Mouse (Mus musculus) cortical plate, adult 2 months (tissue): ENCODE results near the gene Pknox2. TPM values are rescaled to one million over a fixed set of nuclear protein-coding genes. Genes with fewer than 3 reads are reported as not detected.
A peak's percentile ranks its signal among the peaks of the same experiment; 100 is the strongest.

Experiments used
- H3K27ac ChIP-seq: fragments of 200-500 bp; 2 replicates; pipeline ENCODE4 v1.5.1; 2012; ENCODE audit warnings: low read length, control low read depth, inconsistent platforms; ENCODE audit not compliant: insufficient read depth
- H3K4me1 ChIP-seq: fragments of 200-500 bp; 2 replicates; pipeline ENCODE4 v1.6.1; 2011; ENCODE audit warnings: low read length; ENCODE audit not compliant: control insufficient read depth, insufficient read depth
- H3K4me3 ChIP-seq: fragments of 200-500 bp; 2 replicates; pipeline ENCODE4 v1.5.1; 2011; ENCODE audit warnings: mild to moderate bottlenecking, low read length, control low read depth; ENCODE audit not compliant: insufficient read depth
- CTCF ChIP-seq: fragments of 200-500 bp; IDR thresholded peaks from 2 replicates; pipeline ENCODE4 v1.5.1; 2011; ENCODE audit warnings: mild to moderate bottlenecking, control low read depth, low read length; ENCODE audit not compliant: insufficient read depth; ENCODE audit errors: extremely low read depth
- POLR2A ChIP-seq: fragments of 200-500 bp; IDR thresholded peaks from 2 replicates; pipeline ENCODE4 v1.6.1; 2011; ENCODE audit warnings: mild to moderate bottlenecking, low read length, control low read depth; ENCODE audit not compliant: insufficient read depth; ENCODE audit errors: extremely low read depth
- polyA plus RNA-seq: library from polyadenylated mRNA; depleted of rRNA; stranded (reverse); fragments of >200 nt; gene quantifications from 2 replicates; pipeline ENCODE4 v1.2.3, GENCODE M21; 2012

Gene Pknox2
- polyA plus RNA-seq, 1 experiment = 80.9 TPM

DNA sequence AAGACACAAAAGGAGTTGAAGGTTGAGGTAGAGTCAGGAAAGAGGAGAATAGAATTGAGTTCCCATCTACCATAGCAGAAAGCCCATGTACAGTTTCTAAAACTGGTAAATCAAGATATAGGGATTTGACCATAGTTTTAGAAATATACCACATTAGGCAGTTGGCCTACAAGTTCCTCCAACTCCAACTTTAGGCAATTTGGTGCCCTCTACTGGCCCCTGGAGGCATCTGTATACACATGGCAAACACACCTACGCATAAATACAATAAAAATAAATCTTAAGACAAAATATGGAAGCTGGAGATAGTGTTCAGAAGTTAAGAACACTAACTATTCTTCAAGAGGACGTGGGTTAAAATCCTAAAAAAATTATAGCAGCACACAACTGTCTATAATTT, 19.7 kb upstream of the Pknox2 start:
- H3K27ac ChIP-seq = no peak overlapping the region
- no peak for TF ChIP-seq POLR2A
- TF ChIP-seq CTCF = 0 out of 2 replicates have a peak, but pooled peaks have one; percentile 14
- no peaks in the 10 kb centered on the region for H3K4me1 ChIP-seq
- no peak overlapping the region for H3K4me3 ChIP-seq

DNA sequence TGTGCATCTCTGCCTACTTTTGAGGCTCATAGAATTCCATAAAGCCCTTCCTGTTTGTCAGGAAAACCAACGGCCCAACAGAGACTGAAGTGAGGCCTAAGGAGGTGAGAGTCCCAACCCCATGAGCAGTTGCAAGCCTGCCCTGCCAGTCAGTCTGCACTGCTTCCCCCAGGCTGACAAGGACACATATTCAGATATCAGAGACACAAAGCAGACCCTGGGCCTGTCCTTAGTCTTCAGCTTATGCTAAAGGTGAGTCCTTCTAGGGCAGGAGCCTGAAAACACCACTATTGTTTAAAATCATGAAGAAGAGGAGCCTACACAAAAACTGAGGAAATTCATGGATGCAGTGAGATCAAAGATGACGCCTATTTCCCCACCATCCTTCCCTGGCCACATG, 13.5 kb upstream of the Pknox2 start:
- H3K27ac ChIP-seq = no peak overlapping the region
- H3K4me3 ChIP-seq = no peak overlapping the region
- no peak for TF ChIP-seq CTCF
- H3K4me1 ChIP-seq = no peaks in the 10 kb centered on the region

DNA sequence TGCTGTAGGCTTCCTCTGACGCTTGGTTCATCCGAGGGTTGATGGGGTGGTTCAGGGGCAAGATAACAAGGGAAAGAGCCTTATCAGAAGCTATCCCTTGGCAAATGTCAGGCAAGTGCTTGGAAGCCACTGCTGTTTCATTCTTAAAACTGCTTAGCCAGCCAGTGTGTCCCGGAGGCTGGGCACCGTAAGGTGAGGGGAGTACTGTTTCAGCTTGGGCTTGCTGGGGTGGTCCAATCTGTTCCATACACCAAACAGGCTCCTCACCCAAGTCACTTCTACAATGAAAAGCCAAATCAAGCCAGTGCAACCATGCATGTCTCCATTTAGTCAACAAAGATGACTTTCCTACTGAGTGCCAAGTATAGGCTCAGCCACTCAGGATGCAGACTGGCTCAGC, 679 bp upstream of the Pknox2 start:
- H3K27ac ChIP-seq = no peak overlapping the region
- no peak for TF ChIP-seq POLR2A
- TF ChIP-seq CTCF = no peak
- H3K4me3 ChIP-seq = no peak overlapping the region
- H3K4me1 ChIP-seq = no peaks in the 10 kb centered on the region; the same call in 1 of the 2 replicates

DNA sequence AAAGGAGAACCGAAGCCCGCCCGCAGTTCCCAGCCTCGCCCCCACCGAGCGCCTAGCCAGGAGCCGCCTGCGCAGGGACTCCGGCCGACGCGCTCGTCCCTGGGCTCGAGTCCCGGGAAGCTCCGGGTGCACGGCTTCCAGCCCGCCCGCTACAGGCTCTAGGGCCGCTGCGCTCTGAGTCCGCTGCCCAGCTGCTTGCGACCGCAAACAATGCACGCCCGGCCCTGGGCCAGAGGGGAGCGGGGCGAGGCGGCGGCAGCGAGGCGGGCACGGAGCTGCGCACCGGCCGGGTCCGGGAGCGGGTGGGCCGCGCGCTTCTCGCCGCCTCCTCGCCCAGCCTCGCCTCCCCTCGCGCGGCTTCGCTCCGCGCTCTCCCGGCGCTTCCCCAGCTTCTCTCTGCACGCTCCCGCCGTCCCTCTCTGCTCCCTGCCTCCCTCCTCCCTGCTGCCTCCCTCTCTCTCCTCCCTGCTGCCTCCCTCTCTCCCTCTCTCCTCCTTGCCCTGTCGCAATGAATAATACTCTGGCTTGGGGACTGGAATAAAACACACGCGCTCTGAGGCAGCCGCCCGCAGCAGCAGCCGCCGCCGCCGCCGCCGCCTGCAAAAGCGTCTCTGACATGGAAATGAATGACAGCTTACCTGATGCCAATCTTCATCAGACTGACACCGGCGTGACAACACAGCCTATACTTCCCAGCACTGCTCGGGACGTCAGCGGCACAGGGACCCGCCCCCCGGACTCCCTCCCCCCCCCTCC, 426 bp downstream of the Pknox2 start:
- no peak for TF ChIP-seq CTCF
- TF ChIP-seq POLR2A = peak; percentile 83
- Histone ChIP-seq H3K27ac (peak overlapping the region; percentile 98), H3K4me3 (peak overlapping the region; percentile 82), H3K4me1 (peaks cover 2% of the 10 kb centered on the region)

DNA sequence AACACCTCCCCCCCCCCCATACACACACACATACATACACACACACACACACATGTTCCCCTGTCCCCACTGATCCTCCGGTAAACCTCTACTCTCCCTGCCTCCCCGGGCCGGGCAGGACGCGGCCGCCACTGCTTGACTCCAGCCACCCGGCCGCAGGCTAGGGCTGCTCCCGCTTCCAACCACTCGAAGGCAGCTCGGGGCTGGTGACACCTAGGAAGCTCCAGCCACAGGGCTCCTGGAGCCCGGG, 929 bp downstream of the Pknox2 start:
- H3K4me3 ChIP-seq = peak overlapping the region; percentile 82
- peaks cover 5% of the 10 kb centered on the region for H3K4me1 ChIP-seq
- peak overlapping the region; percentile 98 for H3K27ac ChIP-seq
- TF ChIP-seq POLR2A = no peak
- no peak for TF ChIP-seq CTCF

DNA sequence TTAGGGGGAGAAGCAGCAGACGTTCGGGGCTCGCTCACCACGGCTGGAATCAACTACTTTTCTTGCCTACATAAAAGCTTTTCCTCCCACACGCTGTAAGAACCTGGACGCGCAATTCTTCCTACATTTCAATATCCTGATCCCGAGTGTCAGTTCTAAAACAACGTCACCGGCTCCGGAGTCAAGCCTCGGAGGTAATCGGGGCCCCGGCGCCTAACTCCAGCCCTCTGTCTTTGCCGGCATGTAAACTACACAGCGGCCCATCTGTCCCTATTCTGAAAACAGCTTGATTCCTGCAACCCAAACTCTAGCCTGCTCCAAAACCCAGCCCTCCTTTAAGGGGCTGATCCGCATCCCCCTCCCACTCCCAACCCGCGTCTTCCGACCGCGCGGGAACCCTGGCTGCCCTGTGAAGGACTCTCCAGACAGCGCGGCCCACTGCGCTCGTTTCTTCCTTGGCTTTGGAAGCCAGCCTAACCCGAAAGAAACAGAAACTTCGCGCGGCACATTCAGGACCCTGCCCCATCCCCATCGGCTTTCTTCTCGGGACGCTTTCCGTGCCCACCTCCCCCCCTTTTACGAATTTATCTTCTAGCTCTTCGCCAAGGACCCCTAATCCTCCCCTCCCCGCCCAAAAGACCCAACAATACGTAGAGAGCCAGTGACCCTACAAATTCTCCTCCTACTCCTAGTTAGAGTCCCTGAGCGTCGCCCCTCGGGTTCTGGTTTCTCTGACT, 1.4 kb downstream of the Pknox2 start:
- TF ChIP-seq CTCF (no peak), POLR2A (peak; percentile 31; the same call in 1 of the 2 replicates)
- peaks cover 8% of the 10 kb centered on the region for H3K4me1 ChIP-seq

DNA sequence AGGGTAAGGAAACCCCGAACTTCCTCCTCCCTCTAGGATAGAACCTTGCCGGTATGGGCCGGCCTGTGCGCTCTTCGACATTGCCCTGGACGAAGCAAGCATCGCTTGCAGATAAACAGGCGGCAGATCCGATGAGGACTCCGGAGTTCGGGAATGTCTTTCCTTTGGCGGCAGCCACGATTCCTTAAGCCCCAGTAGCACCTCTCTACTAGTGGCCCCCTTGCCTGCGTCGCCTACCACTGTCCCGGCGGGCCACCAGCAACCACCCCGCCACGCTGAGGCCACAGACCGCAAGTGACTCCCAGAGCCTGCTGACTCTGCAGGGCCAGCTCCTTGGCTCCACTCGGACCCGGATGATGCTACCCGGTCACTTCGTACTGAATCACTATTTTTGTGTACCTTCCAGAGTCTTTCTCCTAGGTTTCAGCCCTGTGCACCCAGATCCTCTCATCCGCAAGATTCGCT, 2.0 kb downstream of the Pknox2 start:
- peak overlapping the region; percentile 82 for H3K4me3 ChIP-seq
- peak overlapping the region; percentile 98 for H3K27ac ChIP-seq
- peaks cover 8% of the 10 kb centered on the region for H3K4me1 ChIP-seq
- TF ChIP-seq CTCF (no peak), POLR2A (peak; percentile 26; the same call in 1 of the 2 replicates)

More for the DNA sequence above, 1.4 kb downstream of the Pknox2 start:
- H3K4me3 ChIP-seq = peak overlapping the region; percentile 82
- H3K27ac ChIP-seq = peak overlapping the region; percentile 98

DNA sequence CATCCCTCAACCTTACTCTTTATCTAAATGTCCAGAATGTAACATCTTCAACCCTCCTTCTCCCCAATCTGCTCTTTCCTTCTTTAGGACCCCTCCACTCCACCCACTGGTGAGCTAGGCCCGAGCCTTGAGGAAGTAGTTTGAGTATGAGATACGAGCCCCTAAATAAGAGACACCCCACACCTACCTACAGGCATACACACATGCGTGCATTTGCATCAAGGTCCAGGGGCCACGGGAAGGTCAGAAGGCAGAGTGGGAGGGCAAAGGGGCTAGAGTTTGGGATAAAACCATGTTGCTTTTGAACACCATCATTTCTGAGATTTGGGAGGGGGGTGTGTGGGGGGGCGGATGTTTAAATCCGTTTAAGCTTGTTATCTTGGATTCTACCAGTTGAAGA, 2.5 kb downstream of the Pknox2 start:
- peaks cover 8% of the 10 kb centered on the region for H3K4me1 ChIP-seq
- H3K27ac ChIP-seq = peak overlapping the region; percentile 98
- peak overlapping the region; percentile 82 for H3K4me3 ChIP-seq
- no peak for TF ChIP-seq POLR2A
- no peak for TF ChIP-seq CTCF

DNA sequence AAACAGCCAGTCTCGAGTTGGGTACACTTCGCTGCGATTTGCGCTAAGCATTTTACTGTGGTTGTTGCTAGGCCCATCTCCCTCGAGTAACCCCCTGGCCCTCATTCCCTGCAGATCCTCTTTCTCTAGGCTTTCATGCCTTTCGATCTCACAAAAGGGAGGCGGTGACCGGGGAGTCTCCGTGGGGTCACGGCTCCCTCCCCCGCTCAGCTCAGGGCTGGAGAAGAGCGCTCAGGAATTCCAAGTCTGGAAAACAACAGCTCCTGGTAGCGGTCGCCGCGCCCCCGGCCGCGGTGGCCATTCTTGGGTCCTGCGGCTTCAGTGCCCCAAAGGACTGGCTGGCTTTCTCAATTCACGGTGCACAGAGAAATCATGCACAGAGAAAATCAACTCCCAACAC, 3.0 kb downstream of the Pknox2 start:
- peak overlapping the region; percentile 98 for H3K27ac ChIP-seq
- TF ChIP-seq POLR2A (peak; percentile 54; the same call in 1 of the 2 replicates), CTCF (no peak)
- peak overlapping the region; percentile 82 for H3K4me3 ChIP-seq
- H3K4me1 ChIP-seq = peaks cover 8% of the 10 kb centered on the region
